Mouse (Mus musculus): ENCODE measurements around the gene A830018L16Rik.
"Not testable (repeated sequence)": the region's sequence is repeated elsewhere in the genome, so short reads cannot be mapped to it uniquely, and the experiment has no call there.

Gene A830018L16Rik

DNA sequence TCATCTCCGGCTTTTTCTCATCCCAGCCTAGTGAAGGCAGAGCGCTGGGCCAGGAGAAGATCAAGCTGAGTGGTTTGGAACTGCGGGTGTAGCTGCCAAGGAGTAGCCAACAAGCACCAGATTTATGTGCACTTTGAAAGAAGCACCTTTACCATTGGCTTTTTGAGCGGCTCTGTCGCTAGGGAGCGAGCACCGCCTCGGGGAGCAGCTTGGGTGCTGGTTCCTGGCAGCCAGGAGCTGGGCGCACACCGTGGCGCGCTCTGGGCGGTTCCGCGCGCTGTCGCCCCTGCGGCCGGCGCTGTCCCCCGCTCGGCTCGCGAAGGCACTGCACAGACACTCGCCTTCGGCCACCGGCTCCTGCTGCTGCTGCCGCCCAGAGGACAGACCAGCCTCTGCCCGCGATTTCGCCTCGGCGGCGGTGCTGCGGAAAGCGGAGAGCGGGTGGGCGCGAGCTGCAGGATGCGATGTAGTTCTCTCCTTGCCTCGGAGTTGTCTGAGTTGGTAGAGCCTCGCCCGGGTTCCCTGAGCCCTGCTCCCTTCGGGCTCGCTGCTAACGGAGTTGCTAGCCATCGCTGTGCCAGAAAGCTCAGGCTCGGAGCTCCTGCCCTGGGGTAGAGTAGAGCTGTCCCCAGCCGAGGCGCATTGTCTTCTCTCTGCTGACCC lies at the start of gene A830018L16Rik:
A830018L16Rik (plus strand) TSS at position 212 of the 663 bp plus-strand sequence.
- peak; percentile 73 for DNase-seq (ENCODE audit: low spot score)

DNA sequence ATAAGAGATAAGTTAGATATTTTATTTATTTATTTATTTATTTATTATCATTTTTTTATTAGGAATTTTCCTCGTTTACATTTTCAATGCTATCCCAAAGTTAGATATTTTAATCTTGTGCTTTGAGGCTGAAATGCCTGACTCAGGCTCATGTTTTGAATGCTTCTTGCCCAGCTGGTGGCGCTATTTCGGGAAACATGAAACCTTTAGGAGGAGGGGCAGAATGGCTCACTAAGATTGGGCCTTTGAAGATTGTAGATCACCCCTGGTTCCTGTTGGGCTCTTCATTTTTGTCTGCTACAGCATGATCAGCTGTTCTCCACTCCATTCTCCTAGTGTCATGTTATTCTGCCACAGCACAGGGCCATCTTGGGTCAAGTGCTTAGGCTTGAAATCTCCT lies 28.1 kb upstream of the A830018L16Rik start:
- DNase-seq (ENCODE audit: low spot score), result no peak

DNA sequence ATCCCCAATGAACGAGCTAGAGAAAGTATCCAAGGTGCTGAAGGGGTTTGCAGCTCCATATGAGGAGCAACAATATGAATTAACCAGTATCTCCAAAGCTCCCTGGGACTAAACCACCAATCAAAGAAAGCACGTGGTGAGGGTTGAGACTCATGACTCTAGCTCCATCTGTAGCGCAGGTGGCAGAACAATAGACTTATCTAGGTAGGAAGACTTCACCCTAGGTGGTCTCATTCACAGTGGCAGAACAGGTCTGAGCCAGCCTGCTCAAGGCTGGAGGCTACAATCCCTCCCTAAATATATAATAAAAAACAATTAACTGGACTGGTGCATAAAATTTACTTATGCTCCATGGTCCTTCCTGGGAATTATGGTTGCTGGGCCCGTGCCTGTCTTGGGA lies 18.5 kb upstream of the A830018L16Rik start:
- no peak for DNase-seq (ENCODE audit: low spot score)

DNA sequence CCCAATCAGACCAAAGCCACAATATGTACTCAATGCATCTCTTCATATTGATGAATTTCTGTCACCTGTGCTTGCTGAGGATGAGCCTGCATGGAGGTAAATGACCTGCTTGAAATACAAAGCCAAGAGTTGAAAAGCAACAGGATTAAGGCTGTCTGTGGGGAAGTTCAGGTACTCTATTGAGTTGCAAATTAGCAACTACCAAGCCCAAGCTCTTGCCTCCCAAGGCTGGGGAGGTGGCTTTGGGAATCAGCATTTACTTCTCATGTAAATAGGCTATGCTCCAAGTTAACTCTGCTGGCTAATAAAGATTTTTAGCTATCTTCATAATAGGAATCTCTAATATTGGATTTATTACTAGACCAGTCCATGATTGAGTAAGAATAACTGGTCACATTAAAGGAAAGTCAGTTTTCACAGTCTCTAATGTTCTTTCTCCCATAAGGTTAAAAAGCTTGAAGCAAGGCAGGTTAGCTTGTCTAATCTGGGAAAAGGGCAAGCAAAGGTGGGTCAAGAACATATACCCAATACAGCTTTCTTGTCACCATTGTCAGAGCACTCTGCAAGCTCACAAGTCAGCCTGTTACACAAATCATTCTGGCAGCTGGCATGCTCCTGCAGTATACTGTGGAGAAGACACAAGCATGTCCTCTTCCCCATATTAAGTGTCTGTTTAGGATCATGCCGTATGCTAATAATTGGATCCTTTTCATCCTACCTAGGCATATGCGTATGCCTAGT lies 17.7 kb upstream of the A830018L16Rik start:
- DNase-seq (ENCODE audit: low spot score), result no peak

DNA sequence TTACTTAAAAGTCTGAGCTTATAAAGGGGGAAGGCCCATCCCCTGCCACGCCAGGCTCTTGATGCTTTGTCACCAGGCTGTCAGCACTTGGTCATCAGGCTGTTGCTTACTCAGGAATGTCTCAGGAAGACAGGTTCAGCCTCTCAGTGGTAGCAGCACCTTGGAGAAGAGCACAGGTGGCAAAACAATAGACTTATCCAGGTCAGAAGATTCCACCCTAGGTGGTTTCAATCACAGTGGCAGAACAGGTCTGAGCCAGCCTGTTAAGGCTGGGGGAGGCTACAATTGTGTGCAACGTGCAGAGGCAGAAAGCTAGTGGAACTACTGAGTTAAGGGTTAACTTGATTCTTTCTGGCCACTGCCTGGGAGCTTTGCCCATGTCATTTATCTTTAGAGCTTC lies 12.7 kb upstream of the A830018L16Rik start:
- DNase-seq (ENCODE audit: low spot score), result no peak

DNA sequence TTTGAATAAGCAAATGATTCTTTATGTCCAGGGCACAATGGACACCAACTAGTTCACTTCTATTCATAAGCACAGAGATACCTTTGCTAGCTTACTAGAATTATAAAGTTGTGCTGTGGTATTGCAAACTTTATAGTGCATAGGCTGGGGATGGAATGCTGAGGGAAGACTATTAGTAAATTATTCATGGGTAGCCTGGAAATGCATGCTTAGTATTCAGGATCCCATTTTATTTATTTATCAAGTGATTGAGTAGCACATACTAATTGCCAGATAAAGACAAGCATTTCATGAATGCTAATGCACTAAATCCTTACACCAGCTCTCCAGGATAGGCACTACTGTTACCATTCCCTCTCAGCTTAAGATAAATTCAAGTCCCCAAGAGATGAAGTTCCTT lies 8.4 kb upstream of the A830018L16Rik start:
- DNase-seq (ENCODE audit: low spot score), result no peak

DNA sequence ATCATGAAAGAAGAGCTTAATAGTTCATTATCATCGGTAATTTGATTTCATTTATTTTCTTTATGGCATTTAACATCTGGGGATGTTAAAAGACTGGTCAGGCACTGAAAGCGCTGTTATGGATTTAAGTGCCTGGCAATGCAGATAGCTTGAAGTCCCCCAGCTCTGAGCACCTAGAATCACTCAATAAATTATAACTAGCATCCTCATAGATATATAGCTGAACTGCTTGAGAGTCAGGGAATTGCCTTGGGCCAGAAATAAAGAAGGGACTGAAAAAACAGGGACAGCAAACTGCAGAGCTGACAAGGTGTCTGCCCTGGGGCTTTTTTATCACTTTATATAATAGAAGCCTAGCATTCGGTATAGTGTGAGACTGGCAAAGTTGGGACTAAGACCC lies 7.9 kb upstream of the A830018L16Rik start:
- DNase-seq (ENCODE audit: low spot score), result no peak

DNA sequence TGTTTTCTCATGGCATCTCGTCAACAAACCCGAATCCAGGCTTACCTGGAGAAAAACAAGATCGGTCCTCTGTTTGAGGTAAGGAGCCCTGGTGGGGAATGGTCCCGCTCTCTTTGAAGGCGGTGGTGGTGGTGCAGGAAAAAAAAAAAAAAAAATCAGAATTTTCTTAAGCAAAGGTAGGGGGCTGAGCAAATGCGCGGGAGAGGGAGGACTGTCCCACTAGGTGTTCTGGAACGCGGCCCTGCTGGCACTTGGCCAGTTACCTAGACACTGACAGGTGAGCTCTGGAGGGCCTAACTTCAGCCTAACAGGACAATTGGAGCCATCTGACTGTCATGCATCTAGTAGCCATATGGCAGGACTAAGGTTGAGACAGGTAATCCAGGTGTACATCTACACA lies 655 bp downstream of the A830018L16Rik start:
- peak; percentile 3 for DNase-seq (ENCODE audit: low spot score)

DNA sequence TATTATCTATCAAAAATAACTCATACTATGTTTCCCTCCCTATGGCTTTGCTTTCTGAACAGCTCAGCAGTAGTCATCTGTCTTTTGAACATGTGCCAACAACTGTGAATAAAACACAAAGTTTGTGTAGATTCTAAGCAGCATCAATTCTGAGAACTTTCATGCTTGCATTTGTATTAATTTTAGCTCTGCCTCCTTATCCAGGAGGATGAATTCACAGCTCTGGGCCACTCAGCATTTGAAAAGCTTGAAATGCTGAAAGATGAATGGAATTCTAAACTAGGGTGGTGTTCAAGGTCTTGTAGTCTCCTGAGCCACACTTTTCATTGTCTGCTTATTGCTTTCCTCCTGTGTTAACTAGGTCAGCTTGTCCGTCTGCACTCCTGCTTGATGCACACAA lies 13.4 kb downstream of the A830018L16Rik start:
- DNase-seq (ENCODE audit: low spot score), result no peak

DNA sequence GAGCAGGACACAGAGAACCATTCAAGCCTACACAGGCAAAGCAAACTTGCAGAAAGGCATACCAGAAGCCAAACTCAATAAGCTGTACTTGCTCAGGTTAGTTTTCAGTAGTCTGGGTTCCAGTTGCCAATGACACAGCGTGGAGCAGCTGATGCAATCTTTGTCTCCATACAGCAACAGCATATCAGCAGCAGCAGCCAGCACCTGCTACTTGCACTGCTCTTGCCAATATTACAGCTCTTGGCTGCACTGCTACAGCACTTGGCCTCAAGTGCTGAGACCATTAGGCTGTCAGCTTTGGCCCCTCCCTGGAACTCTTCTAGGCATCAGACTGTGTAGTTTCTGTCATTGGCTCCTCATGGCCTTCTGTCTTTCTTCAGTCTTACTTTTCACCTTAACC lies 44.4 kb downstream of the A830018L16Rik start:
- DNase-seq (ENCODE audit: low spot score), result no peak

DNA sequence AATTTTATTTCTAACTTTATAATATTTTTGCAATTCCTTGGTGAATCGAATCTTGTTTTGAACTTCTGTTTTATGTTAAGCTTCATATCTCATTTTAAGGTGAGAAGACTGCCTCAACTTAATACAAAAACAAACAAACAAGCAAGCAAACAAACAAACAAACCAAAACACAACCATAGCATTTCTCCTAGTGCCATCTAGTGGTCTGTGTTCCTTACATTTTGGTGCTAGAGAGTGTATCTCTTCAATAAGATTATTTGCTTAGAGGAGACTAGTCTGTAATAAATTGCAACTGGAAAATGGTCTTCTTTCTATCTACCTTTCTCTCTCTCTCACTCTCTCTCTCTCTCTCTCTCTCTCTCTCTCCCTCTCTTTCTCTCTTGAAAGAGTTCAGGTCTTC lies 52.4 kb downstream of the A830018L16Rik start:
- no peak for DNase-seq (ENCODE audit: low spot score)

DNA sequence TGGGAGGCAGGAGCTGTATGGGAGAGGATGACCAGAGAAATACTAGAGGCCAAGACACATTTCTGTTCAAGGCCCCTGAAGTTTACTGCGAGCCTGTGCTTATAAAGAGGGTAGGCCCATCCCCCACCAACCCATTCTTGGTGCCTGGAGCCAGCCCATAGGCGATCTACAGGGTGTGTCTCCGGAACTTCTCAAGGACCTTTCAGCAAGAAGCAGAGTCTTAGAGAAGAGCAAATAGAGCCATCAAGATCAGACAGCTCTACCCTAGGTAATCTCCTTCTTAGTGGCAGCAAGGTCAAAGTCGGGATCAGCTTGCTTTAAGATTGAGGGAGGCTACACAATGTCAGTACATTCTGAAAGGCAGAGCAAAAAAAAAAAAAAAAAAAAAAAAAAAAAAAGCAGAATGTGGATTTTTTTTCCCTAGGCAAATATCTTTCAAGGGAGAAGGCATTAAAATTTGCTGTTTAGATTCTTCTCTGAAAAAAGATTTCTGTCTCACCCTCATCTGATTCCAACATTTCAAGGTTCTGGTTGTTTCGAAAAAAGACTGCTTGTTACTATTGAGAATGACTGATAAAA lies 53.2 kb downstream of the A830018L16Rik start:
- no peak for DNase-seq (ENCODE audit: low spot score)

DNA sequence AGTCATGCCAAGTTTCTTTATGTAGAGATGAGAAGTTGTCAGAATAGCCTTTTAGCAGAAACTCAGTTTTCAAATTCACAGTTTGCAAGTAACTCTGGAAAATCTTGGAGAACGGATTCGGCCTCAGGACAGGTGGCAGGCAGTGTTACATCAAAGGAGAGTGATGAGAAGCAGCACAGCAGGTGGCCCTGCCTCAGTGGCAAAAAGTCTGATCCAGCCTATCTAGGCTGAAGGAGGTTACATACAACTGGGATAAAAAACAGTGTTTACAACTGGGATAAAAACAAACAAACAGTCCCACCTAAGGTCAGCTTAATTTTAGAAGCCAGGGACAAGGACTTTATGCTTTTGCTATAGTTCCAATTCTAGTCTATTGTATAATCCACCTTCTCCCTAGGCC lies 79.0 kb downstream of the A830018L16Rik start:
- DNase-seq (ENCODE audit: low spot score), result no peak

DNA sequence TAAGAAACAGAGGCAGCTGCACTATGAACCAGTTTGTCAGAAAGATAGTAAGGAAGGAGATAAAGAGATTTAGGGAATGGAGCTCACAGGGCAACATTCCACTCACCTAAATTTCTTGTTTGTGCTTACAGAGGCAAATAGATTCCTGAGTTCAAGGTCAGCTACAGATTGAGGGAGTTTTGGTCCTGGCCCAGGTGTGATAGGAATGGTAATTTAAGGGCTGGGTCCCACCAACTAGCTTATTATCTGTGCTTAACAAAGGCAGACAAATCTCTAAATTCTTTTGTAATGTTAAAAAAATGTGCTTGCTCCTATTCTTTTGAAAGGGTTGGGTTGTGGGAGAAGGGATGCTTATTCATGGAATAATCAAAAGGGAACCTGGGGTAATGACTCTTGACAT lies 87.7 kb downstream of the A830018L16Rik start:
- DNase-seq (ENCODE audit: low spot score), result no peak

DNA sequence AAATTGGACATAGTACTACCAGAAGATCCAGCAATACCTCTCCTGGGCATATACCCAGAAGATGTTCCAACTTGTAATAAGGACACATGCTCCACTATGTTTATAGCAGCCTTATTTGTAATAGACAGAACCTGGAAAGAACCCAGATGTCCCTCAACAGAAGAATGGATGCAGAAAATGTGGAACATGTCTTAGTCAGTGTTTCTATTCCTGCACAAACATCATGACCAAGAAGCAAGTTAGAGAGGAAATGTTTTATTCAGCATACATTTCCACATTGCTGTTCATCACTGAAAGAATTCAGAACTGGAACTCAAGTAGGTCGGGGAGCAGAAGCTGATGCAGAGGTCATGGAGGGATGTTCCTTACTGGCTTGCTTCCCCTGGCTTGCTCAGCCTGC lies 135.9 kb downstream of the A830018L16Rik start:
- not testable (repeated sequence) for DNase-seq (ENCODE audit: low spot score)

DNA sequence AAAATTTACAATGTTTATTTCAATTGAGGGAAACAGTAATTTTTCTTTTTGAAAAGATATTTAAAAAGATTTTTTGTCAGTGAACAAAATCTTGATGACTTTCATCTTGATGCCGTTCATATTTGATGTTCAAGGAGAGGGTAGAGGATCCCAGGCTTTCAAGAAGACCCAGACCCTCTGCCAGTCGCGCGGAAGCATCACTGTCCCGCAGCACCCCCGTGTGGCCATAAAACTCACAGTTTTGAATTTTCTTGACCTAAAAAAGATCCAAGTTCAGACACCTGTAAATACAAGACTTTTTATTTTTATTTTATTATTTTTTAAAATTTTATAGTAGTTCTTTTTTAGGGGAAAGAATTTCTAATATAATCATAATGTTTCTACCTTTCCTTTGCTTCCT lies 151.4 kb downstream of the A830018L16Rik start:
- peak; percentile 10 for DNase-seq (ENCODE audit: low spot score)

DNA sequence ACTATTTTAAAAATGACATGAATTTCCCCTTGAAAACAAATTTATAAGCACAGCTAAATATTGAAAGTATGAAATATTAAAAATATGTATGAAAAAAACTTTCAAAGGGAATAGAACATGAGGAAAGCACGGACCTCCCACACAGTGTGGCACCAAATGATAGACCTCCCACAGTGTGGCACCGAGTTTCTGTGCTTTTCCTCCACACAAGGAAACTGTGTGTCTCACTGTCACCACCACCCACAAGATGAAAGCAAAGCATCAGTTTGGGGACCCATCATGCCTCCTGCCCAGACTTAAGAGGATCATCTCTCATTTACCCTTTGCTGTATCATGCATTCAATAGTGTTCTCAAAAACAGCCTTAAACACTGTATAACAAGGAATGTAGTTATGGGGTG lies 152.8 kb downstream of the A830018L16Rik start:
- no peak for DNase-seq (ENCODE audit: low spot score)

DNA sequence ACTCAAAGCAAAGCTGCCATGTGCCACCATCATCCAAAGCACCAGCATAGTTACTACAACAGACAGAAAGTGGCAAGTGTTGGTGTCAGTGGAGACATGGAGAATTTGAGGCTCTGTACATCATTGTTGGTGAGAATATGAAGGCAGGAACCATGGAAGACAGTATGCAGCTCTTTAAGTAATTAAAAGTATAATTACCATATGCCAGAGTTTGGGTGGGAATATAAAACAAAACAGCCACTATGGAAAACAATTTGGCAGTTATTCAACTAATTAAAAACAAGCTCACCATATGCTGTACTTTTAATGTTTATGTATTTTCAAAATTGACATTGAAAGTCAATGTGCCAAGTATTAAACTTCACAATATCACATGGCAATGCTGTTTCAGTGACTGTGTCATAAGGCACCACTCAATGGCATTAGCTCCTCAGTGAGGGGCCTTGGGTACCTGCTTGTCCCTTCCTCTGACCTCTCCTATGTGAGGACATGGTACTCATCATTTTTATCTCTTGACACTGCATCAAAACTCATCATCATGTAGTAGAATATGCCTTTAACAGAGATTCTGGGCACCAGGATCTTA lies 153.5 kb downstream of the A830018L16Rik start:
- DNase-seq (ENCODE audit: low spot score), result no peak

DNA sequence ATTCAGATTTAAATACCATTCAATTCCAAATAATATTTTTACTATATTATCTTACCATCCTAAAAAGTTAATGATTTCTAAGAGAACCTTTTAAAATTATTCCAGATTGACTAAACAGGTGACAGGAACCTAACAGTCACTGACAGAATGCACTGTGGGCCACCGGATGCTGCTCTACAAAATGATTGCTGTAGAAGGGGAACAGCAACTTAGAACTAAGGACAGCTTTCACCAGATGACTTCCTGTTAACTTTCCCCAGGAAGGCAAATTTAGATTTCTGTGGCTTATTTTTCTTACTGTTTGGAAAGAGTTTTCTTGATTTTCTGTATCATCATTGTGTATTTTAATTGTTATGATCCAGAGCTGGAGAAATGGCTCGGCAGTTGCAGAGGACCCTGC lies 156.4 kb downstream of the A830018L16Rik start:
- DNase-seq (ENCODE audit: low spot score), result no peak

DNA sequence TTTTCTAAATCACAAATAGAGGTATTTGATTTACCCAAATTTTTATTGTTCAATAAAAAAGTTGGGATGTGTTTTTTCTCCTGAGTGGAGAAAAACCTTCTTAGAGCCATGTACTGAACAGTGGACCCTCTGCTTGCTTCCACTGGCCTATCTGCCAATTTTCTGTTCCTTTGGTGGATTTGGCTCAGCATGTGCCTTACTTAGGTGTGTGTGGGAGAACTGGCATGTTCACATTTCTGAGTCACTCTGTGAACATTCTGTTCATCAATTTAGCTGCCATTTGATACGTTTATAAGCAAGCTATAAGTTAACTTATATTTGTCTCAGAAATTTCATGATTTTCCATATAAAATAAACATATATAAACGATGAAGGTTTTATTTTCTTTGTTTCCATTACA lies 159.6 kb downstream of the A830018L16Rik start:
- no peak for DNase-seq (ENCODE audit: low spot score)

DNA sequence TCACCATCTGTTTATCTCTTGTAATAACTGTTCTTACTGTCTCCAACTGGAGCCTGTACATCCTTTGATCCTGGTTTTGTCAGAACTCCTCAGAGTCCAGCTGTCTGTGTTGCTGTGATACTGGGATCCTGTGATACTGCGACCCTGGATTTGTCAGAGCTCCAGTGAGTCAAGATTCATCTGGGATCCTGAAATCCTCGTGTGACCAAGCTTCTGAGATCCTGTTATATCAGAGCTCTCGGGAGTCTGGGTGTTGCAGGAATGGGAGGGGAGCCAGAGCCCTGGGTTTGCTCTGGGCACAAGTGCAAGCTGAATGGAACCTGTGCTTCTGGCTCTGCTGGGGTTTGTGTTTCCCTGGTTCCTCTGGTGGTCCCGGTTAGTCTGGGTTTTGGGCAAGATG lies 166.1 kb downstream of the A830018L16Rik start:
- DNase-seq (ENCODE audit: low spot score), result no peak

DNA sequence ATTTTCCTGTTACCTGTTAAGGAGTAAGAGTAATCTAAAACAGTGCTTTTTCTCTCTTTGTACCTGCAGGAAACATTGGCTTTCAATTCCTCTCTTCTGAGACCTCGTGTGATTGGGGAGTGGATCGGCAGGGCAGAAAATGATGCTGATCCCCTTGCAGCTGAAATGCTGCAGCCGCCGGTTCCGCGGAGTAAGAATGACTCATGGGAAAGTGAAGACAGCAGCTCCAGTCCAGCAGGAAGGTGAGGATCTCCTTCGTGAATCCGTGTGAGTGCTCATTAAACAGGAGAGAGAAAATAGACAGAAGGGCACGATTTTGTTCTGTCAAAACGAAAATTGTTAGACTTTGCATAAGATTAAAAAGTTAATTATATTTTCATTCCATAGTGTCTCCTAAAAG lies 174.4 kb downstream of the A830018L16Rik start:
- no peak for DNase-seq (ENCODE audit: low spot score)

DNA sequence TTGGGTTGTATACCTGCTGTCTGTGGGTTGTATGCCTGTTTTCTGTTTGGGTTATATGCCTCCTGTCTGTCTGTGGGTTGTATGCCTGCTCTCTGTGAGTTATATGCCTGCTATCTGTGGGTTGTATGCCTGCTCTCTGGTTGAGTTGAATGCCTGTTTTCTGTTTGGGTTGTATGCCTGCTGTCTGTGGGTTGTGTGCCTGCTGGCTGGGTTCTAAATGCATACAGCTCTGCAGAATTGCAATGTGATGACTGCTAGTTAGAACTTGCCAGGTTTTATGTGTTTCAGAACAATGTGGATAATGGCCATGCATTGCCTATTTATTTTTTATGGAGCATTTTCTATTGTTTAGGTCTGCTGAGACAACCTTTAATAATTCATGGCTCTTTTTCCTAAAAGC lies 236.2 kb downstream of the A830018L16Rik start:
- no peak for DNase-seq (ENCODE audit: low spot score)

Measured in ovary, postnatal 36 days (tissue).